Mouse (Mus musculus) brain, embryonic 14.5 days (tissue): ENCODE results near the gene Dedd2.

Experiments used
- CTCF ChIP-seq: fragments of 200-500 bp; IDR thresholded peaks from 2 replicates; pipeline ENCODE4 v1.5.1; 2012; ENCODE audit warnings: inconsistent platforms, mild to moderate bottlenecking, moderate library complexity, borderline replicate concordance; ENCODE audit not compliant: insufficient read depth, insufficient read length; ENCODE audit errors: extremely low read depth
- POLR2A ChIP-seq: fragments of 200-500 bp; IDR thresholded peaks from 2 replicates; pipeline ENCODE4 v1.6.1; 2012; ENCODE audit warnings: mild to moderate bottlenecking, inconsistent platforms, borderline replicate concordance; ENCODE audit not compliant: poor library complexity, insufficient read depth, insufficient read length, severe bottlenecking; ENCODE audit errors: extremely low read depth

- no peak for TF ChIP-seq POLR2A
- TF ChIP-seq CTCF = no peak
These were observed 42.1 kb downstream of the Dedd2 start for GRCm38 (mm10) chr7:25178317-25178716.
